ENCODE assay signal across 25 mouse cellular contexts in the genomic region with DNA sequence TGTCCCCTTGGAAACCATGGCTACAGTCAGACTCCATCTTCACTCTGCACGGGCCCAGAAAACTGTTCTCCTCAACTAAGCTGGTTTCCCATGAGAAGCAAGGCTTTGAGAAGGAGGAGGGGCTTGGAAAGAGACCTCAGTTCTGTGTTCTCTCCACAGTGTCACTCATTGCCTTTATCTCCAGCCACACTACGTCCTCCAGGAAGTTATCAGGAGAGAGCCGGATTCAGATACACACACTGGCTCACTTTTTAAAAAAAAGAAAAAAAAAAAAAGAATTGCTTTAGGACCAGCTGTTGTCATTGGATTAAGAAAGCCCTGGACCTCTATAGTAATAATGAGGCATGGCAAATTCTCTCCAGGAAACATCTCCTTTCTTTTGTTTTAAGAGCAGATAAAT. TPM values are rescaled to one million over a fixed set of nuclear protein-coding genes. Genes with fewer than 3 reads are reported as not detected.
A peak's percentile ranks its signal among the peaks of the same experiment; 100 is the strongest.
DNase-seq lines count a peak whose midpoint lies in the region; ATAC-seq and TF ChIP-seq lines count a peak whose summit lies in the region.
"Had no signal": no experiment of that assay in that cellular context is flagged by ENCODE, and none has a peak within 500 bp of the region (broad histone marks: within the 10 kb centered on the region; RNA-seq: fewer than 3 reads in every experiment).

No protein-coding gene starts in this region.

- DNase-seq in hindbrain, embryonic 10.5 days (ENCODE audit: low spot score), result no peak
- DNase-seq in hindbrain, postnatal 0 days (ENCODE audit: low spot score), result no peak
- DNase-seq in c-Kit-positive CD71-positive TER-119-negative erythroid progenitor cells, embryonic 14.5 days (ENCODE audit: low read depth), result peak; percentile 25
- no peak for DNase-seq in midbrain, embryonic 14.5 days
- no peak for DNase-seq in neural tube, embryonic 10.5 days (ENCODE audit: extremely low spot score, low spot score)
- DNase-seq: adrenal gland, postnatal 25 days; cerebellum, postnatal 10 days; embryo, embryonic 11 days; forebrain, postnatal 0 days; gastrocnemius, postnatal 36 days; lung, postnatal 4 days; spleen, adult 18-20 months; thymus, postnatal 25 days had no signal

- no peak overlapping the region for H3K4me3 ChIP-seq in hindbrain, embryonic 10.5 days
- H3K4me3 ChIP-seq in hindbrain, postnatal 0 days (ENCODE audit: low read length), result no peak overlapping the region
- no peak overlapping the region for H3K4me3 ChIP-seq in liver, embryonic 12.5 days
- no peak overlapping the region for H3K4me3 ChIP-seq in midbrain, embryonic 14.5 days (replicated peaks; ENCODE audit: low read depth, low read length)
- H3K4me3 ChIP-seq: heart, embryonic 13.5 days; hindbrain, embryonic 15.5 days; kidney, embryonic 15.5 days; limb, embryonic 13.5 days; lung, embryonic 15.5 days; midbrain, embryonic 13.5 days had no signal

- ATAC-seq in hindbrain, postnatal 0 days, result no peak
- peak; percentile 91 for ATAC-seq in liver, embryonic 12.5 days
- ATAC-seq in megakaryocyte-erythroid progenitor cell, adult 5-6 weeks (replicated peaks; ENCODE audit: low FRiP score, low TSS enrichment, poor library complexity, severe bottlenecking), result peak; percentile 99
- ATAC-seq in midbrain, embryonic 14.5 days (ENCODE audit: low FRiP score, low TSS enrichment), result no peak
- ATAC-seq: forebrain, postnatal 0 days; intestine, embryonic 16.5 days; midbrain, embryonic 13.5 days had no signal

- H3K4me2 ChIP-seq in hindbrain, postnatal 0 days (ENCODE audit: low read depth, low read length), result no peak overlapping the region
- H3K4me2 ChIP-seq in liver, embryonic 12.5 days, result peak overlapping the region; percentile 32; the same call in 1 of the 2 replicates
- no peak overlapping the region for H3K4me2 ChIP-seq in midbrain, embryonic 14.5 days (ENCODE audit: low read length)
- H3K4me2 ChIP-seq: heart, embryonic 13.5 days; hindbrain, embryonic 15.5 days; kidney, embryonic 15.5 days; limb, embryonic 13.5 days; lung, embryonic 15.5 days; midbrain, embryonic 13.5 days had no signal

- H3K27ac ChIP-seq in hindbrain, embryonic 10.5 days, result peak overlapping the region; percentile 53; the same call in 1 of the 2 replicates
- H3K27ac ChIP-seq in hindbrain, postnatal 0 days, result no peak overlapping the region
- no peak overlapping the region for H3K27ac ChIP-seq in liver, embryonic 12.5 days
- no peak overlapping the region for H3K27ac ChIP-seq in midbrain, embryonic 14.5 days (replicated peaks; ENCODE audit: low read depth, low read length)
- H3K27ac ChIP-seq: heart, embryonic 13.5 days; hindbrain, embryonic 15.5 days; kidney, embryonic 15.5 days; limb, embryonic 13.5 days; lung, embryonic 15.5 days; midbrain, embryonic 13.5 days had no signal

- H3K4me1 ChIP-seq in hindbrain, embryonic 10.5 days (replicated peaks), result peaks cover 33% of the 10 kb centered on the region
- H3K4me1 ChIP-seq in hindbrain, postnatal 0 days (ENCODE audit: insufficient read depth, low read length), result no peaks in the 10 kb centered on the region
- peaks cover 23% of the 10 kb centered on the region for H3K4me1 ChIP-seq in liver, embryonic 12.5 days
- H3K4me1 ChIP-seq in midbrain, embryonic 14.5 days (ENCODE audit: control insufficient read depth, insufficient read depth, low read length), result 0 out of 2 replicates have a peak, but pooled peaks cover 4% of the 10 kb centered on the region
- H3K4me1 ChIP-seq: lung, embryonic 15.5 days had no signal

- TF ChIP-seq CTCF in hindbrain, postnatal 0 days (IDR thresholded peaks at IDR 0.05; ENCODE audit: low read depth), result no peak

- H3K9ac ChIP-seq in hindbrain, postnatal 0 days (replicated peaks; ENCODE audit: low read length), result no peak overlapping the region
- no peak overlapping the region for H3K9ac ChIP-seq in liver, embryonic 12.5 days
- no peak overlapping the region for H3K9ac ChIP-seq in midbrain, embryonic 14.5 days (replicated peaks; ENCODE audit: low read length)
- H3K9ac ChIP-seq: forebrain, postnatal 0 days; heart, embryonic 13.5 days; hindbrain, embryonic 15.5 days; kidney, embryonic 15.5 days; limb, embryonic 13.5 days; lung, embryonic 15.5 days; midbrain, embryonic 13.5 days had no signal

- 50% methylated on average over 3 of the region's 3 CpGs for WGBS in hindbrain, embryonic 10.5 days
- WGBS in hindbrain, postnatal 0 days, result 38% methylated on average over 3 of the region's 3 CpGs
- 6% methylated on average over 3 of the region's 3 CpGs for WGBS in liver, embryonic 12.5 days (ENCODE audit: insufficient replicate concordance)
- WGBS in midbrain, embryonic 14.5 days, result 36% methylated on average over 3 of the region's 3 CpGs

- H3K36me3 ChIP-seq in hindbrain, embryonic 10.5 days, result no peaks in the 10 kb centered on the region
- H3K36me3 ChIP-seq in hindbrain, postnatal 0 days (ENCODE audit: insufficient read depth, low read length), result no peaks in the 10 kb centered on the region
- H3K36me3 ChIP-seq in liver, embryonic 12.5 days, result no peaks in the 10 kb centered on the region
- H3K36me3 ChIP-seq in midbrain, embryonic 14.5 days (ENCODE audit: control insufficient read depth, insufficient read depth, low read length), result no peaks in the 10 kb centered on the region
- H3K36me3 ChIP-seq: heart, embryonic 13.5 days; hindbrain, embryonic 15.5 days; kidney, embryonic 15.5 days; limb, embryonic 13.5 days; lung, embryonic 15.5 days; midbrain, embryonic 13.5 days had no signal

- H3K9me3 ChIP-seq in hindbrain, embryonic 10.5 days, result no peaks in the 10 kb centered on the region
- H3K9me3 ChIP-seq in hindbrain, postnatal 0 days (ENCODE audit: low read length), result no peaks in the 10 kb centered on the region
- H3K9me3 ChIP-seq in liver, embryonic 12.5 days (replicated peaks), result no peaks in the 10 kb centered on the region
- H3K9me3 ChIP-seq in midbrain, embryonic 14.5 days (ENCODE audit: control insufficient read depth, low read length), result no peaks in the 10 kb centered on the region
- H3K9me3 ChIP-seq: heart, embryonic 13.5 days; hindbrain, embryonic 15.5 days; kidney, embryonic 15.5 days; limb, embryonic 13.5 days; lung, embryonic 15.5 days; midbrain, embryonic 13.5 days had no signal

- H3K27me3 ChIP-seq in hindbrain, embryonic 10.5 days (ENCODE audit: insufficient read depth, poor library complexity, severe bottlenecking), result peaks cover 7% of the 10 kb centered on the region; the same call in 1 of the 2 replicates
- no peaks in the 10 kb centered on the region for H3K27me3 ChIP-seq in hindbrain, postnatal 0 days (ENCODE audit: insufficient read depth, low read length)
- no peaks in the 10 kb centered on the region for H3K27me3 ChIP-seq in liver, embryonic 12.5 days (replicated peaks)
- no peaks in the 10 kb centered on the region for H3K27me3 ChIP-seq in midbrain, embryonic 14.5 days (ENCODE audit: control insufficient read depth, insufficient read depth, low read length)
- H3K27me3 ChIP-seq: heart, embryonic 13.5 days; hindbrain, embryonic 15.5 days; kidney, embryonic 15.5 days; limb, embryonic 13.5 days; lung, embryonic 15.5 days; midbrain, embryonic 13.5 days had no signal

RNA-seq across cellular contexts. Expression of gene Plg, which starts 48.7 kb away (rescaled TPM):
- not detected in 2 replicates for polyA plus RNA-seq in hindbrain, embryonic 10.5 days (2016; fragmentation: Nextera tagmentation; extraction: Ambion mirVana)
- 0.07 and 0.21 TPM in 2 replicates for total RNA-seq in hindbrain, postnatal 0 days (2014; rRNA removed)
- 0.11 TPM in 1 of 2 replicates, not detected in the other for polyA plus RNA-seq in hindbrain, postnatal 0 days (2015; fragmentation: Nextera tagmentation; extraction: Ambion mirVana)
- polyA plus RNA-seq in liver, embryonic 12.5 days (2016; fragmentation: Nextera tagmentation; extraction: Ambion mirVana), result 139 and 140 TPM in 2 replicates
- total RNA-seq in megakaryocyte-erythroid progenitor cell, adult 5-6 weeks (2014; fragmentation: Nextera tagmentation), result not detected in 2 replicates
- total RNA-seq in megakaryocyte-erythroid progenitor cell, adult 5-6 weeks (2017), result not detected in 2 replicates
- polyA plus RNA-seq in midbrain, embryonic 14.5 days (2014; fragmentation: Nextera tagmentation; extraction: Ambion mirVana), result not detected in 2 replicates
- total RNA-seq: adrenal gland, postnatal 25 days; forebrain, postnatal 0 days; layer of hippocampus, postnatal 14 days; left cerebral cortex, postnatal 10 days had no signal
- polyA plus RNA-seq: embryonic facial prominence, embryonic 14.5 days had no signal

Comparison
In these comparisons a context has a peak if more than half of its experiments do, and no peak if none do; other contexts are left out.
1. ATAC-seq: peak in liver, embryonic 12.5 days (single experiment) and megakaryocyte-erythroid progenitor cell, adult 5-6 weeks (single experiment); none in hindbrain, postnatal 0 days (single experiment) and midbrain, embryonic 14.5 days (single experiment).
2. RNA of gene Plg, which starts 48.7 kb away (polyA plus RNA-seq): 139 to 140 TPM in liver, embryonic 12.5 days; 0.11 TPM in hindbrain, postnatal 0 days, not detected in hindbrain, embryonic 10.5 days and not detected in midbrain, embryonic 14.5 days; every median in the first group is over 100 times any median in the second.